Mouse (Mus musculus): Measurements from ENCODE around the gene Gdf9. TPM values are rescaled to one million over a fixed set of nuclear protein-coding genes. Genes with fewer than 3 reads are reported as not detected.

Gdf9 gene
- total and polyA plus RNA-seq, 2 experiments from 2014 or later, result 0.79 to 0.95 TPM

GRCm38 (mm10) chr11:53433057-53433456 lies 2.2 kb downstream of the Gdf9 start:
- Histone ChIP-seq H3K4me3 (ENCODE audit: low read depth, low read length) (no peak overlapping the region), H3K27me3 (ENCODE audit: control insufficient read depth, insufficient read depth, low read length) (no peaks in the 10 kb centered on the region), H3K36me3 (replicated peaks; ENCODE audit: control insufficient read depth, insufficient read depth, low read length) (peaks cover 7% of the 10 kb centered on the region), H3K4me2 (ENCODE audit: low read depth, low read length) (no peak overlapping the region), H3K27ac (ENCODE audit: low read depth) (no peak overlapping the region), H3K4me1 (ENCODE audit: control insufficient read depth, insufficient read depth) (no peaks in the 10 kb centered on the region), H3K9ac (replicated peaks; ENCODE audit: low read depth, low read length) (no peak overlapping the region), H3K9me3 (replicated peaks; ENCODE audit: control insufficient read depth, low read length) (no peaks in the 10 kb centered on the region)
- ATAC-seq (ENCODE audit: insufficient read depth, low read depth), result no peak
- DNase-seq (ENCODE audit: low spot score), result no peak
- TF ChIP-seq EP300 (IDR thresholded peaks at IDR 0.05; ENCODE audit: low read depth), result no peak
- TF ChIP-seq CTCF (IDR thresholded peaks at IDR 0.05; ENCODE audit: low read depth), result no peak
- 32% methylated on average over 6 of the region's 6 CpGs for WGBS

GRCm38 (mm10) chr11:53435504-53435903 lies 4.7 kb downstream of the Gdf9 start:
- H3K9me3 ChIP-seq (replicated peaks; ENCODE audit: control insufficient read depth, low read length), result no peaks in the 10 kb centered on the region
- no peak overlapping the region for H3K9ac ChIP-seq (replicated peaks; ENCODE audit: low read depth, low read length)
- TF ChIP-seq EP300 (IDR thresholded peaks at IDR 0.05; ENCODE audit: low read depth) (no peak), CTCF (IDR thresholded peaks at IDR 0.05; ENCODE audit: low read depth) (no peak)
- H3K27me3 ChIP-seq (ENCODE audit: control insufficient read depth, insufficient read depth, low read length), result no peaks in the 10 kb centered on the region
- H3K36me3 ChIP-seq (replicated peaks; ENCODE audit: control insufficient read depth, insufficient read depth, low read length), result no peaks in the 10 kb centered on the region
- DNase-seq (ENCODE audit: low spot score) (no peak), ATAC-seq (ENCODE audit: insufficient read depth, low read depth) (no peak)
- H3K27ac ChIP-seq (ENCODE audit: low read depth), result no peak overlapping the region
- no peaks in the 10 kb centered on the region for H3K4me1 ChIP-seq (ENCODE audit: control insufficient read depth, insufficient read depth)
- 76% methylated on average over 8 of the region's 8 CpGs for WGBS
- no peak overlapping the region for H3K4me2 ChIP-seq (ENCODE audit: low read depth, low read length)
- H3K4me3 ChIP-seq (ENCODE audit: low read depth, low read length), result no peak overlapping the region

GRCm38 (mm10) chr11:53436338-53436737 lies 5.5 kb downstream of the Gdf9 start:
- H3K36me3 ChIP-seq (replicated peaks; ENCODE audit: control insufficient read depth, insufficient read depth, low read length), result no peaks in the 10 kb centered on the region
- ATAC-seq (ENCODE audit: insufficient read depth, low read depth) (no peak), DNase-seq (ENCODE audit: low spot score) (no peak)
- no peaks in the 10 kb centered on the region for H3K27me3 ChIP-seq (ENCODE audit: control insufficient read depth, insufficient read depth, low read length)
- H3K9ac ChIP-seq (replicated peaks; ENCODE audit: low read depth, low read length), result no peak overlapping the region
- no peaks in the 10 kb centered on the region for H3K4me1 ChIP-seq (ENCODE audit: control insufficient read depth, insufficient read depth)
- WGBS, result 75% methylated on average over 6 of the region's 6 CpGs
- H3K9me3 ChIP-seq (replicated peaks; ENCODE audit: control insufficient read depth, low read length), result no peaks in the 10 kb centered on the region
- no peak overlapping the region for H3K4me3 ChIP-seq (ENCODE audit: low read depth, low read length)
- H3K27ac ChIP-seq (ENCODE audit: low read depth), result no peak overlapping the region
- no peak overlapping the region for H3K4me2 ChIP-seq (ENCODE audit: low read depth, low read length)
- no peak for TF ChIP-seq CTCF (IDR thresholded peaks at IDR 0.05; ENCODE audit: low read depth)
- no peak for TF ChIP-seq EP300 (IDR thresholded peaks at IDR 0.05; ENCODE audit: low read depth)

GRCm38 (mm10) chr11:53441921-53442320 lies 11.1 kb downstream of the Gdf9 start:
- 2% methylated on average over 12 of the region's 12 CpGs for WGBS
- peak overlapping the region; percentile 76 for H3K27ac ChIP-seq (ENCODE audit: low read depth)
- DNase-seq (ENCODE audit: low spot score), result peak; percentile 29

GRCm38 (mm10) chr11:53443861-53444260 lies 13.0 kb downstream of the Gdf9 start:
- peaks cover 7% of the 10 kb centered on the region; the same call in 1 of the 2 replicates for H3K4me1 ChIP-seq (ENCODE audit: control insufficient read depth, insufficient read depth)
- H3K27me3 ChIP-seq (ENCODE audit: control insufficient read depth, insufficient read depth, low read length), result no peaks in the 10 kb centered on the region
- no peaks in the 10 kb centered on the region for H3K9me3 ChIP-seq (replicated peaks; ENCODE audit: control insufficient read depth, low read length)
- no peak overlapping the region for H3K4me3 ChIP-seq (ENCODE audit: low read depth, low read length)
- no peak overlapping the region for H3K9ac ChIP-seq (replicated peaks; ENCODE audit: low read depth, low read length)
- no peak for DNase-seq (ENCODE audit: low spot score)
- no peak for ATAC-seq (ENCODE audit: insufficient read depth, low read depth)
- no peak overlapping the region for H3K4me2 ChIP-seq (ENCODE audit: low read depth, low read length)
- TF ChIP-seq EP300 (IDR thresholded peaks at IDR 0.05; ENCODE audit: low read depth) (no peak), CTCF (IDR thresholded peaks at IDR 0.05; ENCODE audit: low read depth) (peak; percentile 62)
- 48% methylated on average over 6 of the region's 6 CpGs for WGBS
- H3K36me3 ChIP-seq (replicated peaks; ENCODE audit: control insufficient read depth, insufficient read depth, low read length), result no peaks in the 10 kb centered on the region
- H3K27ac ChIP-seq (ENCODE audit: low read depth), result no peak overlapping the region

More at GRCm38 (mm10) chr11:53441921-53442320, 11.1 kb downstream of the Gdf9 start:
- Histone ChIP-seq H3K4me3 (ENCODE audit: low read depth, low read length) (no peak overlapping the region), H3K4me2 (ENCODE audit: low read depth, low read length) (peak overlapping the region; percentile 24; the same call in 1 of the 2 replicates), H3K36me3 (replicated peaks; ENCODE audit: control insufficient read depth, insufficient read depth, low read length) (no peaks in the 10 kb centered on the region), H3K4me1 (ENCODE audit: control insufficient read depth, insufficient read depth) (peaks cover 7% of the 10 kb centered on the region; the same call in 1 of the 2 replicates), H3K27me3 (ENCODE audit: control insufficient read depth, insufficient read depth, low read length) (no peaks in the 10 kb centered on the region), H3K9ac (replicated peaks; ENCODE audit: low read depth, low read length) (no peak overlapping the region; the same call in 1 of the 2 replicates), H3K9me3 (replicated peaks; ENCODE audit: control insufficient read depth, low read length) (no peaks in the 10 kb centered on the region)
- ATAC-seq (ENCODE audit: insufficient read depth, low read depth), result peak; percentile 62
- TF ChIP-seq CTCF (IDR thresholded peaks at IDR 0.05; ENCODE audit: low read depth) (no peak), EP300 (IDR thresholded peaks at IDR 0.05; ENCODE audit: low read depth) (no peak)

GRCm38 (mm10) chr11:53445562-53445961 lies 14.7 kb downstream of the Gdf9 start:
- peaks cover 7% of the 10 kb centered on the region; the same call in 1 of the 2 replicates for H3K4me1 ChIP-seq (ENCODE audit: control insufficient read depth, insufficient read depth)
- ATAC-seq (ENCODE audit: insufficient read depth, low read depth), result no peak
- no peak overlapping the region for H3K4me3 ChIP-seq (ENCODE audit: low read depth, low read length)
- DNase-seq (ENCODE audit: low spot score), result no peak
- WGBS, result 42% methylated on average over 13 of the region's 13 CpGs
- no peaks in the 10 kb centered on the region for H3K27me3 ChIP-seq (ENCODE audit: control insufficient read depth, insufficient read depth, low read length)
- TF ChIP-seq EP300 (IDR thresholded peaks at IDR 0.05; ENCODE audit: low read depth) (no peak), CTCF (IDR thresholded peaks at IDR 0.05; ENCODE audit: low read depth) (no peak)
- H3K36me3 ChIP-seq (replicated peaks; ENCODE audit: control insufficient read depth, insufficient read depth, low read length), result no peaks in the 10 kb centered on the region
- H3K27ac ChIP-seq (ENCODE audit: low read depth), result no peak overlapping the region
- H3K9ac ChIP-seq (replicated peaks; ENCODE audit: low read depth, low read length), result no peak overlapping the region
- no peak overlapping the region for H3K4me2 ChIP-seq (ENCODE audit: low read depth, low read length)
- H3K9me3 ChIP-seq (replicated peaks; ENCODE audit: control insufficient read depth, low read length), result no peaks in the 10 kb centered on the region

Measured in heart, postnatal 0 days (tissue).